Mouse (Mus musculus): ENCODE data around the gene Uqcrh.

DNA sequence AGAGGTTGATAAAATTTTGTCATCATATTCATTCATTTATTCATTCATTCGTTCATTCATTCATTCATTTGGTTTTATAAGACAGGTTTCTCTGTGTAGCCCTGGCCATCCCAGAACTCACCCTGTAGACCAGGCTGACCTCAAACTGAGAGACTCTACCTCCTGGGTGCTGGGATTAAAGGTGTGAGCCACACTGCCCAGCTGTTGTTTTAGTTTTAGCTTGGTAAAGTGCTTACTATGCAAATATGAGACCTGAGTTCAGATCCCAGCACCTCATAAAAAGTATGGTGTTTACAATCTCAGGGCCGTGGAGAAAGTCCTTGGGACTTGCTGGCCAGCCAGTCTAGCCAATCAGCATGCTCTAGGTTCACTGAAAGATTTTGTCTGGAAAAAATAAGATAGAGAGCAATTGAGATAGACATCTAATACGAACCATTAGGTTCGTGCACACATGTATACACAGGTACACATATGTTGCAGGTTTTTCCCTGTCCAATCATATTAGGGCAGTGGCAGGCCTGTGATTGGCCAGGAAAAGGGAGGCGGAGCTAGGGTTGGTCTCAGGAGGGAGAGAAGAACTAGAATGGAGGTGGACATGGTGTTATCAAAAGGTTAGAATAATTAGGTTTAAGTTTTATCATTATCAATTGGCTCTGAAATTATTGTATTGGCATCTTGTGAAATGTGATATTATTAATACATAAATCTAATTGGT, 15.7 kb downstream of the Uqcrh start:
- TF ChIP-seq CTCF (IDR thresholded peaks at IDR 0.05) (no peak), EP300 (IDR thresholded peaks at IDR 0.05; ENCODE audit: insufficient read depth, low read depth, low read length) (no peak), POLR2A (IDR thresholded peaks at IDR 0.05; ENCODE audit: insufficient read depth, low read depth, low read length) (no peak)
